Mouse (Mus musculus): ENCODE measurements at regions not wholly inside any gene's neighbourhood (a gene's known extent, or its start where the extent isn't known, plus 50 kb on each side); places are given as distances from the start of the nearest gene placed in this dataset.
A peak's percentile ranks its signal among the peaks of the same experiment; 100 is the strongest.
"Not testable (repeated sequence)": the region's sequence is repeated elsewhere in the genome, so short reads cannot be mapped to it uniquely, and the experiment has no call there.

- intact Hi-C loops (cut with DNase I), result no loop called here
- H3K27ac ChIP-seq, result no peak overlapping the region
- no peak for TF ChIP-seq CTCF (IDR thresholded peaks at IDR 0.05)
- DNase-seq (ENCODE audit: extremely low spot score in 1 of 2, low spot score in 2 of 2), result no peak
- H3K4me3 ChIP-seq, result no peak overlapping the region
Observed at GRCm38 (mm10) chrX:50618936-50619335, 190.6 kb upstream of the Olfr1324 start.

GRCm38 (mm10) chrX:50616920-50617319, 188.6 kb upstream of the Olfr1324 start:
- intact Hi-C loops (cut with DNase I), result not testable (repeated sequence)
- DNase-seq (ENCODE audit: extremely low spot score in 1 of 2, low spot score in 2 of 2), result peak in 1 of 2 experiments; percentile 86
- Histone ChIP-seq H3K27ac (peak overlapping the region; percentile 86), H3K4me3 (peak overlapping the region; percentile 43)
- peak; percentile 59 for TF ChIP-seq CTCF (IDR thresholded peaks at IDR 0.05)

- H3K27ac ChIP-seq, result peak overlapping the region; percentile 87
- H3K4me3 ChIP-seq, result peak overlapping the region; percentile 29
- intact Hi-C loops (cut with DNase I), result not testable (repeated sequence)
- TF ChIP-seq CTCF (IDR thresholded peaks at IDR 0.05), result peak; percentile 63
- DNase-seq (ENCODE audit: extremely low spot score in 1 of 2, low spot score in 2 of 2), result peak in 1 of 2 experiments; percentile 85
Observed at GRCm38 (mm10) chrX:50614874-50615273, 186.6 kb upstream of the Olfr1324 start.

- intact Hi-C loops (cut with DNase I), result not testable (repeated sequence)
- peak in 1 of 2 experiments; percentile 75 for DNase-seq (ENCODE audit: extremely low spot score in 1 of 2, low spot score in 2 of 2)
- Histone ChIP-seq H3K4me3 (peak overlapping the region; percentile 29), H3K27ac (peak overlapping the region; percentile 87)
- TF ChIP-seq CTCF (IDR thresholded peaks at IDR 0.05), result peak; percentile 46
Observed at GRCm38 (mm10) chrX:50614367-50614766, 186.1 kb upstream of the Olfr1324 start.

GRCm38 (mm10) chrX:50611765-50612591, 183.7 kb upstream of the Olfr1324 start:
- peak in 1 of 2 experiments; percentile 81 for DNase-seq (ENCODE audit: extremely low spot score in 1 of 2, low spot score in 2 of 2)
- H3K27ac ChIP-seq, result peak overlapping the region; percentile 96
- peak overlapping the region; percentile 49 for H3K4me3 ChIP-seq
- intact Hi-C loops (cut with DNase I), result loop anchor here (2.0 kb wide), 2 partner anchors 13 to 43 kb away; no protein-coding TSS in a partner anchor
- TF ChIP-seq CTCF (IDR thresholded peaks at IDR 0.05), result peak; percentile 59

GRCm38 (mm10) chrX:50608141-50608540, 179.8 kb upstream of the Olfr1324 start:
- Histone ChIP-seq H3K4me3 (peak overlapping the region; percentile 14; the same call in 1 of the 2 replicates), H3K27ac (peak overlapping the region; percentile 53; the same call in 1 of the 2 replicates)
- intact Hi-C loops (cut with DNase I); DNase-seq (ENCODE audit: extremely low spot score in 1 of 2, low spot score in 2 of 2): not testable (repeated sequence)

- peak overlapping the region; percentile 14; the same call in 1 of the 2 replicates for H3K4me3 ChIP-seq
- intact Hi-C loops (cut with DNase I), result no loop called here
- peak; percentile 60 for TF ChIP-seq CTCF (IDR thresholded peaks at IDR 0.05)
- peak in 1 of 2 experiments; percentile 82 for DNase-seq (ENCODE audit: extremely low spot score in 1 of 2, low spot score in 2 of 2)
- peak overlapping the region; percentile 53; the same call in 1 of the 2 replicates for H3K27ac ChIP-seq
Observed at GRCm38 (mm10) chrX:50607636-50608035, 179.3 kb upstream of the Olfr1324 start.

- intact Hi-C loops (cut with DNase I), result not testable (repeated sequence)
- peak in 1 of 2 experiments; percentile 75 for DNase-seq (ENCODE audit: extremely low spot score in 1 of 2, low spot score in 2 of 2)
- Histone ChIP-seq H3K27ac (peak overlapping the region; percentile 86), H3K4me3 (peak overlapping the region; percentile 33)
- peak; percentile 58 for TF ChIP-seq CTCF (IDR thresholded peaks at IDR 0.05)
Observed at GRCm38 (mm10) chrX:50605517-50605916, 177.2 kb upstream of the Olfr1324 start.

- DNase-seq (ENCODE audit: extremely low spot score in 1 of 2, low spot score in 2 of 2), result peak in 1 of 2 experiments; percentile 74
- H3K27ac ChIP-seq, result peak overlapping the region; percentile 86
- intact Hi-C loops (cut with DNase I), result not testable (repeated sequence)
- TF ChIP-seq CTCF (IDR thresholded peaks at IDR 0.05), result peak; percentile 40
- peak overlapping the region; percentile 33; the same call in 1 of the 2 replicates for H3K4me3 ChIP-seq
Observed at GRCm38 (mm10) chrX:50604995-50605394, 176.7 kb upstream of the Olfr1324 start.

GRCm38 (mm10) chrX:50602881-50603280, 174.6 kb upstream of the Olfr1324 start:
- peak overlapping the region; percentile 92 for H3K27ac ChIP-seq
- peak in 1 of 2 experiments; percentile 91 for DNase-seq (ENCODE audit: extremely low spot score in 1 of 2, low spot score in 2 of 2)
- intact Hi-C loops (cut with DNase I), result not testable (repeated sequence)
- peak overlapping the region; percentile 39 for H3K4me3 ChIP-seq
- TF ChIP-seq CTCF (IDR thresholded peaks at IDR 0.05), result peak; percentile 66

- Histone ChIP-seq H3K4me3 (peak overlapping the region; percentile 39), H3K27ac (peak overlapping the region; percentile 92)
- DNase-seq (ENCODE audit: extremely low spot score in 1 of 2, low spot score in 2 of 2), result peak in 1 of 2 experiments; percentile 54
- TF ChIP-seq CTCF (IDR thresholded peaks at IDR 0.05), result peak; percentile 35
- intact Hi-C loops (cut with DNase I), result not testable (repeated sequence)
Observed at GRCm38 (mm10) chrX:50602461-50602875, 174.2 kb upstream of the Olfr1324 start.

GRCm38 (mm10) chrX:50600262-50600661, 172.0 kb upstream of the Olfr1324 start:
- peak in 1 of 2 experiments; percentile 85 for DNase-seq (ENCODE audit: extremely low spot score in 1 of 2, low spot score in 2 of 2)
- H3K4me3 ChIP-seq, result peak overlapping the region; percentile 47
- peak overlapping the region; percentile 89 for H3K27ac ChIP-seq
- TF ChIP-seq CTCF (IDR thresholded peaks at IDR 0.05), result peak; percentile 61
- intact Hi-C loops (cut with DNase I), result not testable (repeated sequence)

All from left cerebral cortex, adult 2 months (tissue).